Mouse (Mus musculus) brain, embryonic 14.5 days (tissue): Measurements from ENCODE around the gene Mien1.

Experiments used
- CTCF ChIP-seq: fragments of 200-500 bp; IDR thresholded peaks from 2 replicates; pipeline ENCODE4 v1.5.1; 2012; ENCODE audit warnings: inconsistent platforms, mild to moderate bottlenecking, moderate library complexity, borderline replicate concordance; ENCODE audit not compliant: insufficient read depth, insufficient read length; ENCODE audit errors: extremely low read depth
- POLR2A ChIP-seq: fragments of 200-500 bp; IDR thresholded peaks from 2 replicates; pipeline ENCODE4 v1.6.1; 2012; ENCODE audit warnings: mild to moderate bottlenecking, inconsistent platforms, borderline replicate concordance; ENCODE audit not compliant: poor library complexity, insufficient read depth, insufficient read length, severe bottlenecking; ENCODE audit errors: extremely low read depth

DNA sequence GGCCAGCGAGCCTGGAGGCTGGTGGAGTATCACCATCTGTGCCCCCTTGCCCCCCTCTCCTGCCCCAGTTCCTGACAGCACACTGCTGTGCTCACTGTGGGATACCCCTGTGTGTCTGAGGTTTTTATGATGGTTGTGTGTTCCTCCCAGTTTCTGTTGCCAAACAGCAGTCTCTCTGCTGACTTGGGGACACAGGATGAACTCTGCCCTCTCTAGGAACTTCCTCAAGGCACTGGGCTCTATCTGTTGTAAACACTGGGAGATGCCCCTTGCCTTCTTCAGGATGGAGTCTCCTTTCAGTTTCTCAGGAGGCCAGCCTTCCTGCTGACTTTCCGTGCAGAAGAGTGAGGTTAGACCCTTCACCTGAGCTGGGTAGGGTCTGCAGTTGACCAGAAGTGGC is 24.6 kb downstream of the Mien1 start:
- TF ChIP-seq CTCF: no peak
- no peak for TF ChIP-seq POLR2A
